Mouse (Mus musculus): ENCODE data around the gene Tdo2. TPM values are rescaled to one million over a fixed set of nuclear protein-coding genes. Genes with fewer than 3 reads are reported as not detected.

The Tdo2 gene
- polyA plus RNA-seq, 1 experiment = 0.60 TPM

GRCm38 (mm10) chr3:81986103-81986502 is 10.1 kb upstream of the Tdo2 start:
- 80% methylated on average over 2 of the region's 2 CpGs for WGBS
- TF ChIP-seq POLR2A (IDR thresholded peaks at IDR 0.05; ENCODE audit: borderline replicate concordance, extremely low read depth, low read depth, low read length) (no peak), CTCF (IDR thresholded peaks at IDR 0.05; ENCODE audit: insufficient read depth, low read length) (no peak)
- Histone ChIP-seq H3K4me3 (replicated peaks; ENCODE audit: extremely low read depth, low read depth, low read length) (no peak overlapping the region), H3K4me1 (ENCODE audit: control insufficient read depth, insufficient read depth, low read length) (peaks cover 4% of the 10 kb centered on the region; the same call in 1 of the 2 replicates)
- DNase-seq = no peak

- peaks cover 4% of the 10 kb centered on the region; the same call in 1 of the 2 replicates for H3K4me1 ChIP-seq (ENCODE audit: control insufficient read depth, insufficient read depth, low read length)
- TF ChIP-seq POLR2A (IDR thresholded peaks at IDR 0.05; ENCODE audit: borderline replicate concordance, extremely low read depth, low read depth, low read length) (no peak), CTCF (IDR thresholded peaks at IDR 0.05; ENCODE audit: insufficient read depth, low read length) (no peak)
- no peak for DNase-seq
- no peak overlapping the region for H3K4me3 ChIP-seq (replicated peaks; ENCODE audit: extremely low read depth, low read depth, low read length)
- WGBS = 59% methylated on average over 1 of the region's 1 CpGs
These were observed 9.1 kb upstream of the Tdo2 start for GRCm38 (mm10) chr3:81985100-81985499.

- TF ChIP-seq CTCF (IDR thresholded peaks at IDR 0.05; ENCODE audit: insufficient read depth, low read length) = no peak
- no peak for TF ChIP-seq POLR2A (IDR thresholded peaks at IDR 0.05; ENCODE audit: borderline replicate concordance, extremely low read depth, low read depth, low read length)
- H3K4me1 ChIP-seq (ENCODE audit: control insufficient read depth, insufficient read depth, low read length) = no peaks in the 10 kb centered on the region
- no peak overlapping the region for H3K4me3 ChIP-seq (replicated peaks; ENCODE audit: extremely low read depth, low read depth, low read length)
- no peak for DNase-seq
- WGBS = 60% methylated on average over 8 of the region's 8 CpGs
These were observed 7.3 kb upstream of the Tdo2 start for GRCm38 (mm10) chr3:81983120-81983895.

- DNase-seq = no peak
- Histone ChIP-seq H3K4me1 (ENCODE audit: control insufficient read depth, insufficient read depth, low read length) (no peaks in the 10 kb centered on the region), H3K4me3 (replicated peaks; ENCODE audit: extremely low read depth, low read depth, low read length) (no peak within 1 kb of the TSS)
- no peak for TF ChIP-seq CTCF (IDR thresholded peaks at IDR 0.05; ENCODE audit: insufficient read depth, low read length)
- no peak for TF ChIP-seq POLR2A (IDR thresholded peaks at IDR 0.05; ENCODE audit: borderline replicate concordance, extremely low read depth, low read depth, low read length)
- 72% methylated on average over 5 of the region's 5 CpGs for WGBS
These were observed 6.0 kb upstream of the Tdo2 start, which contains the start of gene Asic5 for GRCm38 (mm10) chr3:81981990-81982389. TSS of gene Asic5 (plus strand) at chr3:81982290.

GRCm38 (mm10) chr3:81981576-81981975 is 5.6 kb upstream of the Tdo2 start:
- Histone ChIP-seq H3K4me1 (ENCODE audit: control insufficient read depth, insufficient read depth, low read length) (no peaks in the 10 kb centered on the region), H3K4me3 (replicated peaks; ENCODE audit: extremely low read depth, low read depth, low read length) (no peak overlapping the region)
- no peak for TF ChIP-seq CTCF (IDR thresholded peaks at IDR 0.05; ENCODE audit: insufficient read depth, low read length)
- no peak for TF ChIP-seq POLR2A (IDR thresholded peaks at IDR 0.05; ENCODE audit: borderline replicate concordance, extremely low read depth, low read depth, low read length)
- 48% methylated on average over 5 of the region's 5 CpGs for WGBS
- no peak for DNase-seq

GRCm38 (mm10) chr3:81975607-81976006 is 395 bp downstream of the Tdo2 start:
- TF ChIP-seq POLR2A (IDR thresholded peaks at IDR 0.05; ENCODE audit: borderline replicate concordance, extremely low read depth, low read depth, low read length) (no peak), CTCF (IDR thresholded peaks at IDR 0.05; ENCODE audit: insufficient read depth, low read length) (no peak)
- 22% methylated on average over 4 of the region's 4 CpGs for WGBS
- Histone ChIP-seq H3K4me1 (ENCODE audit: control insufficient read depth, insufficient read depth, low read length) (no peaks in the 10 kb centered on the region; the same call in 1 of the 2 replicates), H3K4me3 (replicated peaks; ENCODE audit: extremely low read depth, low read depth, low read length) (no peak overlapping the region)
- no peak for DNase-seq

GRCm38 (mm10) chr3:81964596-81964995 is 11.4 kb downstream of the Tdo2 start:
- DNase-seq = no peak
- TF ChIP-seq CTCF (IDR thresholded peaks at IDR 0.05; ENCODE audit: insufficient read depth, low read length) (no peak), POLR2A (IDR thresholded peaks at IDR 0.05; ENCODE audit: borderline replicate concordance, extremely low read depth, low read depth, low read length) (no peak)
- Histone ChIP-seq H3K4me1 (ENCODE audit: control insufficient read depth, insufficient read depth, low read length) (no peaks in the 10 kb centered on the region), H3K4me3 (replicated peaks; ENCODE audit: extremely low read depth, low read depth, low read length) (no peak overlapping the region)
- 64% methylated on average over 3 of the region's 3 CpGs for WGBS

- H3K4me3 ChIP-seq (replicated peaks; ENCODE audit: extremely low read depth, low read depth, low read length) = no peak overlapping the region
- DNase-seq = no peak
- 74% methylated on average over 5 of the region's 5 CpGs for WGBS
- no peaks in the 10 kb centered on the region for H3K4me1 ChIP-seq (ENCODE audit: control insufficient read depth, insufficient read depth, low read length)
- no peak for TF ChIP-seq POLR2A (IDR thresholded peaks at IDR 0.05; ENCODE audit: borderline replicate concordance, extremely low read depth, low read depth, low read length)
- TF ChIP-seq CTCF (IDR thresholded peaks at IDR 0.05; ENCODE audit: insufficient read depth, low read length) = no peak
These were observed 12.2 kb downstream of the Tdo2 start for GRCm38 (mm10) chr3:81963768-81964167.

GRCm38 (mm10) chr3:81961336-81961735 is 14.7 kb downstream of the Tdo2 start:
- Histone ChIP-seq H3K4me1 (ENCODE audit: control insufficient read depth, insufficient read depth, low read length) (no peaks in the 10 kb centered on the region), H3K4me3 (replicated peaks; ENCODE audit: extremely low read depth, low read depth, low read length) (no peak overlapping the region)
- no peak for TF ChIP-seq POLR2A (IDR thresholded peaks at IDR 0.05; ENCODE audit: borderline replicate concordance, extremely low read depth, low read depth, low read length)
- no peak for TF ChIP-seq CTCF (IDR thresholded peaks at IDR 0.05; ENCODE audit: insufficient read depth, low read length)
- DNase-seq = no peak
- WGBS = 52% methylated on average over 5 of the region's 5 CpGs

GRCm38 (mm10) chr3:81957484-81957883 is 18.5 kb downstream of the Tdo2 start:
- Histone ChIP-seq H3K4me3 (replicated peaks; ENCODE audit: extremely low read depth, low read depth, low read length) (no peak overlapping the region), H3K4me1 (ENCODE audit: control insufficient read depth, insufficient read depth, low read length) (no peaks in the 10 kb centered on the region)
- TF ChIP-seq POLR2A (IDR thresholded peaks at IDR 0.05; ENCODE audit: borderline replicate concordance, extremely low read depth, low read depth, low read length) (no peak), CTCF (IDR thresholded peaks at IDR 0.05; ENCODE audit: insufficient read depth, low read length) (no peak)
- no peak for DNase-seq
- 91% methylated on average over 5 of the region's 5 CpGs for WGBS

Data from lung, adult 2 months (tissue).